Mouse (Mus musculus): ENCODE results near the gene H2-Ke6. TPM values are rescaled to one million over a fixed set of nuclear protein-coding genes. Genes with fewer than 3 reads are reported as not detected.

The H2-Ke6 gene
- total and polyA plus RNA-seq, 2 experiments, result 80.5 to 162 TPM

DNA sequence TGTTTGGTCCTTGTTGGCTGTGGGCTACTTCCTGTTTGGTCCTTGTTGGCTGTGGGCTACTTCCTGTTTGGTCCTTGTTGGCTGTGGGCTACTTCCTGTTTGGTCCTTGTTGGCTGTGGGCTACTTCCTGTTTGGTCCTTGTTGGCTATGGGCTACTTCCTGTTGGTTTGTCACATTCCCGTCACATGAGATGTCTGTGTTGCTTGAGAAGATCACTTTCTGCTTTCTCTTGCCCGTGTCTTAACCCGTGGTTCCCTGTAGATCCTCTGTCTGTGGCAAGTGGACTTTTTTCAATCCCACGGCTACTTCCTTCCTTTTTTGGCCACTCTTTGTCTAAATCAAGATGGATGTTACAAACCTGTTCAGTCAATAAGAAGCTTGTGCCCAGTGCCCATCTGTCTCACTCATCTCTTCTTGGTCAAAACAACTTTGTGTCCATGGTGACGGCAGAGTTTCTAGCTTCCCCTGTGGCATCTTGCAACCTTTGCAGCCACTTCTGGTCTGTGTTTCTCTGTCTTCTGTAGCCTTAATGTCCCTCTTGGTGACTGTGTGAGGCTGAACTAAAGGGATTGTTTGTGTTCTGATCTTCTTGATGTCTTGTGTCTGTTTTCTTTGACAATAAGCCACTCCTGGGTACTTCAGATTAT is 19.7 kb upstream of the H2-Ke6 start:
- no peaks in the 10 kb centered on the region for H3K79me2 ChIP-seq (ENCODE audit: control insufficient read depth, insufficient read depth, low read length)
- H3K9ac ChIP-seq (ENCODE audit: low read depth, low read length), result no peak overlapping the region
- WGBS, result 86% methylated on average over 5 of the region's 5 CpGs
- no peak for TF ChIP-seq POLR2A (IDR thresholded peaks at IDR 0.05; ENCODE audit: extremely low read depth, insufficient read depth, low read length)
- no peak for TF ChIP-seq CTCF (IDR thresholded peaks at IDR 0.05; ENCODE audit: low read depth, low read length)
- H3K4me1 ChIP-seq (ENCODE audit: control insufficient read depth, insufficient read depth, low read length), result no peaks in the 10 kb centered on the region
- H3K36me3 ChIP-seq (ENCODE audit: control insufficient read depth, insufficient read depth, low read length), result no peaks in the 10 kb centered on the region
- no peak for DNase-seq (ENCODE audit: extremely low read depth, low read depth, low spot score)
- H3K4me3 ChIP-seq (ENCODE audit: insufficient read depth, low read depth, low read length), result no peak overlapping the region
- no peaks in the 10 kb centered on the region for H3K27me3 ChIP-seq (ENCODE audit: control insufficient read depth, insufficient read depth, low read length)
- no peak overlapping the region for H3K27ac ChIP-seq (replicated peaks; ENCODE audit: insufficient read depth, low read depth, low read length)

DNA sequence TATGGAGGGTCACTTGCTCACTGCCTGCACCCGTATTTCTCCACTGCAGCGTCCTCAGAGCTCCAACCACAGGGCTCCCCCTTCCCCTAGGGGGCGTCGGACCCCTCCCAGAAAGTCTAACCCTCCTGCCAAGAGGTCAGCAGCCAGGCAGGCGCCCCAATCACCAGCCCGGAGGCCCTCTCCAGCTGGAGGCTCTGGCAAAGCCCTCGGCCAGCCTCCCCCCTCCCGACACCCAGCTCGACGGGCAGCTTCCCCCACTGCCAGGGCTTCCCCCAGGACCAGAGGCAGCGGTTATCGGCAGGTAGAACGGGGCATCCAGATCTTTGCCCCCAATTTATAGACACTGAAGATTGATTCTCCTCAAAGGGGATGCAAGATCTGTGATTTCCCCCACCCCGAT is 18.1 kb upstream of the H2-Ke6 start:
- no peak overlapping the region for H3K27ac ChIP-seq (replicated peaks; ENCODE audit: insufficient read depth, low read depth, low read length)
- no peaks in the 10 kb centered on the region for H3K27me3 ChIP-seq (ENCODE audit: control insufficient read depth, insufficient read depth, low read length)
- H3K79me2 ChIP-seq (ENCODE audit: control insufficient read depth, insufficient read depth, low read length), result no peaks in the 10 kb centered on the region
- H3K4me3 ChIP-seq (ENCODE audit: insufficient read depth, low read depth, low read length), result no peak overlapping the region
- WGBS, result 83% methylated on average over 14 of the region's 14 CpGs
- no peaks in the 10 kb centered on the region for H3K4me1 ChIP-seq (ENCODE audit: control insufficient read depth, insufficient read depth, low read length)
- no peak for DNase-seq (ENCODE audit: extremely low read depth, low read depth, low spot score)
- H3K9ac ChIP-seq (ENCODE audit: low read depth, low read length), result no peak overlapping the region
- no peaks in the 10 kb centered on the region for H3K36me3 ChIP-seq (ENCODE audit: control insufficient read depth, insufficient read depth, low read length)
- TF ChIP-seq CTCF (IDR thresholded peaks at IDR 0.05; ENCODE audit: low read depth, low read length) (no peak), POLR2A (IDR thresholded peaks at IDR 0.05; ENCODE audit: extremely low read depth, insufficient read depth, low read length) (no peak)

DNA sequence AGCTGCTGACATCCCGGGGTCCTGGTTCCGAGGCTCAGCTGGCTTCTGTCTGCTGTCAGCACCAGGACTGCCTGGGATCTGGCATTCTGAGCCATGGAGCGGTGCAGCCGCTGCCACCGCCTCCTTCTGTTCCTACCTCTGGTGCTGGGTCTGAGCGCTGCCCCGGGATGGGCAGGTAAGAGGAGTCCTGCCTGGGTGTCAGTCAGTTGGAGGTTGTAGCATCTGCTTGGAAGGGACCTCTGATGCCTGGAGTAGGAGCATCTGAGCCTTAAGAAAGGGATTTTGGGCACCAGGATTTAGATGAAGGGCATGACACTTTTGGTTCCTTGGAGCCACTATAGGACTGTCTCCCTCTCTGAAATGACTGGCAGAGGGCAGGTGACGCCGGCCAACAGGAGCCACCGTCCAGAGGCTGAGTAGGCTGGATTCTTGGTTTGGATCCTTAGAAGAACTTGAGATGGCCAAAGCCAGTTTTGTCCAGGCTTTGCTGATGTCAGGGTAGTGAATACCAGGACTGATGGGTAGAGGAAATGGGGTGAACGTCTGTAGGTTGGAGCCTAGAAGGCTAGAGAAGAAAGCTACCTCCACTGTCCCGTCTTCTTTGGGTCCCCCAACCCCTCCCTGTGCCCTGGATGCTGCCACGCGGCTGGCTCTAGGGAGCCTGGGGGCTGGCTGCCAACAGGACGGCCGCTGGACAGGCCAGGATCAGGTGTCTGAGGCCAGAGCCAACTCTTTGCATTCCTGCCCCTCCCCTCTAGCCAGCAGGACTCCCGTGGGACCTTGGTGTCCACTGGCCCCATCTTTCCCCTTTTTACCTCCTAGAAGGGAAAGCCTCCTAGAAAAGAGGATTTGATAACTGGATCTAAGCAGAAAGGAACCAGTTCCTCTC is 11.9 kb upstream of the H2-Ke6 start:
- Histone ChIP-seq H3K36me3 (ENCODE audit: control insufficient read depth, insufficient read depth, low read length) (peaks cover 3% of the 10 kb centered on the region; the same call in 1 of the 2 replicates), H3K27ac (replicated peaks; ENCODE audit: insufficient read depth, low read depth, low read length) (no peak overlapping the region), H3K4me1 (ENCODE audit: control insufficient read depth, insufficient read depth, low read length) (no peaks in the 10 kb centered on the region), H3K79me2 (ENCODE audit: control insufficient read depth, insufficient read depth, low read length) (no peaks in the 10 kb centered on the region), H3K27me3 (ENCODE audit: control insufficient read depth, insufficient read depth, low read length) (no peaks in the 10 kb centered on the region), H3K9ac (ENCODE audit: low read depth, low read length) (no peak overlapping the region), H3K4me3 (ENCODE audit: insufficient read depth, low read depth, low read length) (no peak overlapping the region)
- WGBS, result 28% methylated on average over 17 of the region's 17 CpGs
- no peak for TF ChIP-seq POLR2A (IDR thresholded peaks at IDR 0.05; ENCODE audit: extremely low read depth, insufficient read depth, low read length)
- no peak for TF ChIP-seq CTCF (IDR thresholded peaks at IDR 0.05; ENCODE audit: low read depth, low read length)
- no peak for DNase-seq (ENCODE audit: extremely low read depth, low read depth, low spot score)

DNA sequence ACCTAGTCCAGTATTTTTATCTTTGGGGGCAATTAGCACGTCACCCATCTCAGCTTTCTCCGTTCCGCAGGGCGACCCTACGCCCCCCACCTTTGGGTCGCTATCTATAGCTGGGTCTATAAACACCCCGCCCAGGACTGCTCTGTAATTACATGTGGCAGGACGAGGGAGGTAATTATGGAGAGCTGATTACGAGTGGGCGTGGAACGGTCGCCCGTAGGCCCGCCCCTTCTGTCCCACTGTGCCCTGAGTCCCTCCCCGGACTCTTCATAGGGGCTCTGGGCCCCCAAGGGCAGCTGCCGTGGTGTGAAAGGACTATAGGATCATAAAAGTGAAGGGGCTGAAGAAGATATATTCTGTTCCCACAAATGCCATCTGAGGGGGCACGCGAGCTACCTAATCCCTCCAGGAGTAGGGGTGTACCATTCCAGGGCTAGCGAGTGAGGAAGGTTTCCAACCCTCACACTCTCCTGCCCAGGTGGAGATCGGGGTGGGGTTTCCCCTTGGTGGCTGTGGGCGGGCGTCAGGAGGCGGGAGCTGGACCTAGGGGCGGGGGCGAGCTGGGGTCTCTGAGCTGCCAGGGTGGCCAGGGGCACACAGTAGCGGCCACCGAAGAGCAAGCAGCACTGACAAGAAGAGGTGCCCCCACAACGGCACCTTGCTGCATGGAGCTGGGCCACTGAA is 11.2 kb upstream of the H2-Ke6 start, which contains the start of gene Col11a2:
Col11a2 (plus strand) TSS at position 560 of the 684 bp plus-strand sequence.
- Histone ChIP-seq H3K27me3 (ENCODE audit: control insufficient read depth, insufficient read depth, low read length) (no peaks in the 10 kb centered on the region), H3K36me3 (ENCODE audit: control insufficient read depth, insufficient read depth, low read length) (peaks cover 3% of the 10 kb centered on the region; the same call in 1 of the 2 replicates), H3K4me3 (ENCODE audit: insufficient read depth, low read depth, low read length) (no peak within 1 kb of the TSS), H3K27ac (replicated peaks; ENCODE audit: insufficient read depth, low read depth, low read length) (no peak within 1 kb of the TSS), H3K9ac (ENCODE audit: low read depth, low read length) (no peak within 1 kb of the TSS), H3K4me1 (ENCODE audit: control insufficient read depth, insufficient read depth, low read length) (no peaks in the 10 kb centered on the region), H3K79me2 (ENCODE audit: control insufficient read depth, insufficient read depth, low read length) (no peaks in the 10 kb centered on the region)
- DNase-seq (ENCODE audit: extremely low read depth, low read depth, low spot score), result no peak
- TF ChIP-seq POLR2A (IDR thresholded peaks at IDR 0.05; ENCODE audit: extremely low read depth, insufficient read depth, low read length) (no peak), CTCF (IDR thresholded peaks at IDR 0.05; ENCODE audit: low read depth, low read length) (no peak)
- 23% methylated on average over 28 of the region's 28 CpGs for WGBS

DNA sequence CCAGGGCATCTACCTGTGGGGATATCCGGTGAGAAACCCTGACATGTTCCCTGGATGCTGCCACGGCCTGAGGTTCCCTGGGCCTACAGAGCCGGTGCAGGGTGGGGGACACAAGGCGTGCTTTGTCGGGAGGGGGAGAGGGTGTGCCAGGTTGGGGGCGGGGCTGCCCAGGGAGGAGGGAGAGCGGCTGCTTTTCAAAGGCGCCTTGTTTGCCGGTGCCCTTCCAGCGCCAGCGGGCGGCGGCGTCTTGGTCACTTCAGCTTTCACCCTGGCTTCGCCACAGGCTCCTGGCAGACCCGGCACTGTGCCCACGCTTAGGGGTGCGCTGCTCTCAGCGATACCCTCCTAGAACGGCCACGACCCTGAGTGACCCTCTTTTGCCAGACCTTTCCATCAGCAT is 10.6 kb upstream of the H2-Ke6 start:
- H3K36me3 ChIP-seq (ENCODE audit: control insufficient read depth, insufficient read depth, low read length), result peaks cover 3% of the 10 kb centered on the region; the same call in 1 of the 2 replicates
- 43% methylated on average over 21 of the region's 21 CpGs for WGBS

More for the DNA sequence above, 10.6 kb upstream of the H2-Ke6 start:
- Histone ChIP-seq H3K4me1 (ENCODE audit: control insufficient read depth, insufficient read depth, low read length) (no peaks in the 10 kb centered on the region), H3K27ac (replicated peaks; ENCODE audit: insufficient read depth, low read depth, low read length) (no peak overlapping the region), H3K9ac (ENCODE audit: low read depth, low read length) (no peak overlapping the region), H3K4me3 (ENCODE audit: insufficient read depth, low read depth, low read length) (no peak overlapping the region), H3K27me3 (ENCODE audit: control insufficient read depth, insufficient read depth, low read length) (no peaks in the 10 kb centered on the region), H3K79me2 (ENCODE audit: control insufficient read depth, insufficient read depth, low read length) (no peaks in the 10 kb centered on the region)
- no peak for DNase-seq (ENCODE audit: extremely low read depth, low read depth, low spot score)
- TF ChIP-seq POLR2A (IDR thresholded peaks at IDR 0.05; ENCODE audit: extremely low read depth, insufficient read depth, low read length), result no peak
- no peak for TF ChIP-seq CTCF (IDR thresholded peaks at IDR 0.05; ENCODE audit: low read depth, low read length)

Data from liver, adult 2 months (tissue).